Mouse (Mus musculus) monocyte, adult 5-6 weeks (primary cell): ENCODE results near the gene Gm11127. TPM values are rescaled to one million over a fixed set of nuclear protein-coding genes. Genes with fewer than 3 reads are reported as not detected.
"Not testable (repeated sequence)": the region's sequence is repeated elsewhere in the genome, so short reads cannot be mapped to it uniquely, and the experiment has no call there.

ENCODE experiments used
- ATAC-seq: fragments of 153-309, 156-312 bp; replicated peaks from 2 replicates; pipeline ENCODE4 v1.8.0; 2017; ENCODE audit warnings: mild to moderate bottlenecking; ENCODE audit not compliant: low TSS enrichment, insufficient number of reproducible peaks, severe bottlenecking, poor library complexity, low FRiP score
- total RNA-seq: library from RNA; stranded (forward); fragments of 200-1000, 200-491, 200-594 nt; gene quantifications from 3 replicates; pipeline ENCODE4 v1.2.3, GENCODE M21; 2017

Gm11127 gene
- total RNA-seq, 1 experiment from 2014 or later, result not detected

GRCm38 (mm10) chr17:36034524-36034923, 23.6 kb downstream of the Gm11127 start:
- not testable (repeated sequence) for ATAC-seq

GRCm38 (mm10) chr17:36032351-36032875, 25.8 kb downstream of the Gm11127 start, which contains the start of gene H2-T23:
H2-T23 (minus strand) TSS chr17:36032855.
- peak; percentile 89 for ATAC-seq

- ATAC-seq, result peak; percentile 77
Measured at GRCm38 (mm10) chr17:36031583-36032331, 26.4 kb downstream of the Gm11127 start.

GRCm38 (mm10) chr17:36030703-36031582, 27.2 kb downstream of the Gm11127 start:
- not testable (repeated sequence) for ATAC-seq

GRCm38 (mm10) chr17:36030046-36030702, 28.0 kb downstream of the Gm11127 start:
- not testable (repeated sequence) for ATAC-seq

- no peak for ATAC-seq
Measured at GRCm38 (mm10) chr17:36028879-36029619, 29.1 kb downstream of the Gm11127 start.

GRCm38 (mm10) chr17:36027663-36028062, 30.5 kb downstream of the Gm11127 start:
- no peak for ATAC-seq

- no peak for ATAC-seq
Measured at GRCm38 (mm10) chr17:36025901-36026300, 32.3 kb downstream of the Gm11127 start.

GRCm38 (mm10) chr17:36025197-36025596, 33.0 kb downstream of the Gm11127 start:
- ATAC-seq, result no peak

GRCm38 (mm10) chr17:36023710-36024654, 34.2 kb downstream of the Gm11127 start:
- peak; percentile 32; the same call in 1 of the 2 replicates for ATAC-seq

GRCm38 (mm10) chr17:36022922-36023321, 35.2 kb downstream of the Gm11127 start:
- no peak for ATAC-seq

- no peak for ATAC-seq
Measured at GRCm38 (mm10) chr17:36022098-36022497, 36.1 kb downstream of the Gm11127 start.

GRCm38 (mm10) chr17:36021309-36021708, 36.9 kb downstream of the Gm11127 start:
- ATAC-seq, result no peak

GRCm38 (mm10) chr17:36020191-36021073, 37.7 kb downstream of the Gm11127 start, which contains the start of gene H2-T24:
H2-T24 (minus strand) TSS chr17:36020560.
- ATAC-seq, result peak; percentile 93

GRCm38 (mm10) chr17:36019519-36019918, 38.7 kb downstream of the Gm11127 start:
- ATAC-seq, result no peak

GRCm38 (mm10) chr17:36018979-36019378, 39.2 kb downstream of the Gm11127 start:
- ATAC-seq, result no peak
